Mouse (Mus musculus) urinary bladder, adult 2 months (tissue): Measurements from ENCODE around the gene Vmn2r27. TPM values are rescaled to one million over a fixed set of nuclear protein-coding genes. Genes with fewer than 3 reads are reported as not detected.

Experiments used
- DNase-seq: peaks from one replicate; pipeline ENCODE4 v3.0.0; 2022; ENCODE audit warnings: low spot score
- polyA plus RNA-seq: library from polyadenylated mRNA; depleted of rRNA; stranded (reverse); fragments of >200 nt; gene quantifications from 2 replicates; pipeline ENCODE4 v1.2.3, GENCODE M21; 2012; rRNA removed

Gene Vmn2r27
- not detected in 2 replicates for polyA plus RNA-seq

DNA sequence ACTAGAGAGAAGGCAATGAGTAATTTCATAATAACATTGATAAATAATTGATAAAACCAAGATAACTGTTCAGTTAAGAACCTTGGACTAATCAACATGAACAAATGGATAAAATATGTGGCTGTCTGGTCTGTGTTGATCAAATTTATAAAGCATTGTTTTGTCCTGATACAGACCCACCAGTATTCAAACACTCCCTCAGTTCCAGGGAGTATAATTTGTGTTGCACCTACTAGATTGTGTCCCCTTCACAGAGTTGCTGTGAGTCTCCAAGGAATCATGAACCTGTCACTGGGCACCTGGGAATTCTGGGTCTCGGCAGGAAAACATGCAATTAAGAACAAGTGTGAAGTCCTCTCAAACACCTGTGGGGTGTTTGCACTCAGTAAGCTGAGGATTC, at the start of gene Vmn2r27:
Gene Vmn2r27, minus strand, starts transcription at position 101 of the 400 bp plus-strand sequence.
- no peak for DNase-seq

- DNase-seq: no peak
Measured at GRCm38 (mm10) chr6:124278291-124278690, 46.6 kb upstream of the Vmn2r27 start.

GRCm38 (mm10) chr6:124277641-124278040, 46.0 kb upstream of the Vmn2r27 start:
- DNase-seq: no peak

DNA sequence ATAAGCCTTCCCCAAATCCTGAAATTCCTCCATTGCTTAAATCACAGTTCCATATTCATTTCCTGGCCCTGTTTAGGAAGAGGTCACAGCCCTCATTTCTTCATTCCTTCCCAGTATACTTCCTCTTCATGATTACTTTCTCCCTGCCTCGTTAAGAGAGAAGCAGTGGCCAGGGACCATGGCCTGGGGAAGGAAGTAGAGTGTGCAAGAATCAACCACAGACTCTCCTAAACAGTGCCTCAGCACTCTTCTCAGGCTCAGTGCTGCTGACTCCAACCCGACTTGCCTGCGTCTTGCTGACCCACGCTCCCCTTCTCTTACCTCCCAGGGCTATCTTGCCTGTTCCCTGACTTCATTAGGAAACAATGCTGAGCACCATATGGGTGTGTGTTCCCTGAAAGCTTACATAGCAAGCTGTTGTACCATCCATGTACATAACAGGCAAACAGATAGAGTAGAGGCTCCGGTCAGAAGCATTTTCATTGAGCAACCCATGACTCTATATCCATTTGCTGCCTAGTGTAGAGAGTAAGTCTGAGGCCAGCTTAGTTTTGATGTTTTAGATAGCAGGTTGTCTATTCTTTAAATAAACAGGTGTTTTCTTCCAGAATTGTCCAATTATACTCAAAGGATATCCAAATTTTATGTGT, 41.7 kb upstream of the Vmn2r27 start:
- no peak for DNase-seq

DNA sequence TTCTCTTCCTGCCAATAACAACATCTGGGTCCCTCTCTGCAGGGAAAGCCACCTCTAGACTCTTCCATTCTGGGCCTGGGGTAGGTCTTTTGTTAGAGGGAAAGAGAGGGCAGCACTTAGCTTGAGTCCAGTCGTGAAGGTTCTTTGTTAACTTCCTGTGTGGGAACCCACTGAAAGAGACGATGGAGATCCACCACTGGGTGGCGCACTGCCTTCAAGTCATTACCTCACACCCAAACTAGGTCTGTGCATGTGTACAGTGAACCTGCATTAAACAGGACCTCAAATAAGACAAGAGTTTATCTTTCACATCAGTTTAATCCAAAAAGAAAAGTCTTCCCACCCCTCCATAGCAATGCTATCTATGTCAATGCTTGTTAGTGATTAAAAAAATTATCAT, 31.0 kb upstream of the Vmn2r27 start:
- DNase-seq: no peak

DNA sequence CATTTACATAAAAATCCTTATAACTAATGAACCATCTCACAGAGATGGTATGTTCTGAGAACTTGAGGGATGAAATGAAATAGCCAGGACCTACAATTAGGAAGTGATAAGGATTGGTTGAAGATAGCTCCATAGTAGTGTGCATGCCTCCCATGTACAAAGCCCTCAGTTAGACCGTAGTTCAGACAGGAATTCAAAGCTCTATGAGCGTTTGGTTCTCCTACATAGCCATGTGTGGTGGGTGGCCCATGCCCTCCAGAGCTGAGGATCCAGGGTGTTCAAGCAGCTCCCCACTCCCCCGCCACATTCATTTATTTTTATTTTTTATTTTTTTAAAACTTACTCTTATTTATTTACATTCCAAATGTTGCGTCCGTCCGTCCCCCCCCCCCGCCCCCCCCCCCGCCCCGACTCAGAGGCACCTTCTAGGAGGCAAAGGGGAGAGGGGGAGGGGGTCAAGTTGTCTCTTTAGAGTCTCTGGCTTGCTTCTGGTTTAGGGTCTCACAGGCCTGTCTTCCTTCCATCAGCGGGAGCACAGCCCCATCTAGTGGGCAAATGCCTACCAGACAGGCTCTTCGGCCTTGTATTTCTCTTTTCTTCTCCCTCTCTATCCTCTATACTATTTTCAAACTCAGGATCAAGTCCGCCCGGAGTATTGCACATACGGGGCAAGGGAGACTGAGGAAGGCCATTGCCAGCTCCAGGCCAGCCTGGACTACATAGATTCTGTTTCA, 28.7 kb upstream of the Vmn2r27 start:
- no peak for DNase-seq

DNA sequence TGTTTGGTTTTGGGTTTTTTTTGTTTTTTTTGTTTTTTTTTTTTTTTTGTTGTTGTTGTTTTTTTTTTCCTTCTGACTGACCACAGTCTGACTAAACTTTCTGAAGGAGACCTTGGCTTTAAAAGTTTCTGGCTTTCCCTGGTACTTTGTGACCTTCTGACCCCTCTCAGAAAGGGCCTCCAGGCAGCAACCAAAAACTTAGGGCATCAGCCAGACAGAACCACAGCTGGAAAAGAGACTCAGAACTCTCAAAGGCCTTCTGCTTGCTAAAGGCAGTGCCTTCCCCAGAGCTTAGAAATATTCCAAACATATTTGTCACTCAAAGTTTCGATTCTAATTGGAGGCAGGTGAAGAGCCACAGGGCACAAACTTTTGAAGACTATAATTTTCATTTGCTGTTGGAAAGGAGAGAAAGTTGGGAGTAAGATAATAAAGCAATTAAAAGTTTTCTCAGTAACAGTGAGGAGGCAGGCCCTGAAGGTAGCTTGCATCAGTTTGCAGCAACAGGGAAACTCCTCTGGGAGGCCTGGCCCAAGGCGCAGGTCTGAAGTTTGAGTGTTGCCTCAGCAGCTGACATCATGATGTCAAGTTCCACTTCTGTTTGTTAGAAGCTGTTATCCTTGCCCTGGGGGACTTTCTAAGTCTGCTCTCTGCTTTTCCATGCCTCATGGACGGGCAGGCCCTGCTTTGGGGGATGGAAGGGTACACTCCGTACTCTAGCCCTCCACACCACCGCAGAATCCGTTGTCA, 24.2 kb upstream of the Vmn2r27 start:
- DNase-seq: no peak

DNA sequence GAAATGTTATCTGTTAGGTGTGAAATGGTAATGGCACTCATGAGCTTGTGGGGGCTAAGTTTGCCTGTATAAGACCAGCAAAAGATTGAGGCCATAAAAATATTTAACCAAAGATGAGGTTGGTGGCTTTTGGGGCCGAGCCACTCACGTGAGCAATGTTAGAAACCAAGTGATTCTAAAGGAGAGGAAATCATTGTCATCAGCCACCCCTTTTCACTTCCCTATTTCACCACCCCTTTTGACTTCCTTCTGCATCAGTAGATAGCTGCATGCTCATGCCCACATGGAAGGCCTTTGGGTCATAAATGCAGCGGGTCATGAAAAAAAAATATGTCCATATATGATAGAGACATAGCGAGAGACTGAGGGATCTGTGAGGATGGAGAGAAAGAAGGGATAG, 29.5 kb downstream of the Vmn2r27 start:
- no peak for DNase-seq

DNA sequence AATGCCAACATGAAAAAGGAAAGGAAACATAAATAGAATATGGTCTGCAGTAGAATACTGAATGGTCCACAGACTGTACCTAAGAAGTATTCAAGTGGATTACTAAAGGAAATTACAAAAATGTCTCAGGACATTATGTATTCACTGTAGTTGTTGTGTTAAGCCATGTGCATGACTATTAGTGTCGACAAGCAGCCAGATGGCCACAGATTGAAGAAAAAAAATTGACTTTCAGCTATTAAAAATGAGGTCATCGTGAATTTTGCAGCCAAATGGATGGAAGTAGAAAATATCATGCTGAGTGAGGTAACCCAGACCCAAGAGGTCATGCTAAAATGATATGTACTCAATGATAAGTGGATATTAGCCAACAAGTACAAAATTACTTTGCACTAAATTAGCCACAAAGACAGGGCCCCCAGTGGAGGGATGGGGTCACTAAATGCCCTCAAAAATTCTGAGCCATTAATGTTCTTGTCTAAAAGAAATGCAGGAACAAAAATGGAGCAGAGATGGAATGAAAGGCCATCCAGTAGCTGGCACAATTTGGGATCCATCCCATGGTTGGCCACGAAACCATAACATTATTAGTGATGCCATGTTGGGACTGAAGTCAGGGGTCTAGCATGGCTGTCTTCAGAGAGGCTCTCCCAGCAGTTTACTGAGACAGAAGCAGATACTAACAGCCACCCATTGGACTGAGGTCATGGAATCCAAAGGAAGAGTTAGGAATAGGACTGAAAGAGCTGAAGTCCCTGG, 63.0 kb downstream of the Vmn2r27 start:
- no peak for DNase-seq

GRCm38 (mm10) chr6:124166596-124166995, 65.1 kb downstream of the Vmn2r27 start:
- DNase-seq: no peak

- DNase-seq: no peak
Measured at GRCm38 (mm10) chr6:124149808-124150207, 81.8 kb downstream of the Vmn2r27 start.

Other genes with a start within 250 kb of the Vmn2r27 start
- 0.03 and 0.04 TPM in 2 replicates for gene Vmn2r26, start 207.3 kb downstream of the Vmn2r27 start, polyA plus RNA-seq
- 4.9 and 10.5 TPM in 2 replicates for gene Cd163, start 72.8 kb upstream of the Vmn2r27 start, polyA plus RNA-seq
- 36.7 and 41.2 TPM in 2 replicates for gene Pex5, start 183.2 kb upstream of the Vmn2r27 start, polyA plus RNA-seq
- 1.4 and 1.6 TPM in 2 replicates for gene Clstn3, start 232.9 kb upstream of the Vmn2r27 start, polyA plus RNA-seq